Mouse (Mus musculus): ENCODE measurements around the gene Tmem53. TPM values are rescaled to one million over a fixed set of nuclear protein-coding genes. Genes with fewer than 3 reads are reported as not detected.

Gene Tmem53
- total and polyA plus RNA-seq, 3 experiments, result 0.65 to 1.3 TPM; not detected in 1

DNA sequence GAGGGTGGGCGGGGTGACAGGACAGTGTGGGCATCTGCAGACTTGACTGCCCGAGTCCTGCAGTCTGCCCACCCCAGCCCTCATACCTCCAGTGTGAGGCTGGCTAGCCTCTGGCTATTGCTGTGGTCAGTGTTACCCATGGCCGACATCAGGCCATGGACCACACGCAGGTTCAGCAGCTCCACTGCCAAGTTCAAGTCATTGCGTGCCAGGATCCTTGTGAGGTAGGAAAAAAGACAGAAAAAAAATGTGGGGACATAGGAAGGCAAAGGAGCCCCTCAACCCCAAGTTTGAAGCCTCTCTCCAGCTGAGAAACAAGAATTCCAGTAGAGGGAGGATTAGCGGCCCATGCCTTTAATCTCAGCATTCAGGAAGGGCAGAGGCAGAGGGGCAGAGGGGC lies 37.5 kb upstream of the Tmem53 start:
- no peak for TF ChIP-seq TBP (IDR thresholded peaks at IDR 0.05; ENCODE audit: low read depth, low read length)
- TF ChIP-seq SMC3 (IDR thresholded peaks at IDR 0.05; ENCODE audit: low read depth, low read length), result no peak
- TF ChIP-seq MYB (IDR thresholded peaks at IDR 0.05; ENCODE audit: low read depth, low read length), result no peak
- TF ChIP-seq MEF2A (IDR thresholded peaks at IDR 0.05; ENCODE audit: extremely low read depth, insufficient replicate concordance, low read depth, low read length, poor library complexity, severe bottlenecking), result no peak
- Histone ChIP-seq H3K27me3 (ENCODE audit: control insufficient read depth in 1 of 2, insufficient read depth in 2 of 2, low read length in 2 of 2) (no peaks in the 10 kb centered on the region), H3K4me3 (ENCODE audit: control insufficient read depth in 1 of 2, insufficient read depth in 1 of 2, low read depth in 2 of 2, low read length in 2 of 2) (no peak overlapping the region), H3K79me2 (ENCODE audit: control insufficient read depth, insufficient read depth, low read length, poor library complexity) (no peaks in the 10 kb centered on the region), H3K9ac (ENCODE audit: control insufficient read depth, low read depth, low read length, poor library complexity, severe bottlenecking) (no peak overlapping the region), H3K9me3 (replicated peaks; ENCODE audit: insufficient read depth, low read length) (no peaks in the 10 kb centered on the region), H3K4me1 (ENCODE audit: control insufficient read depth in 1 of 2, insufficient read depth in 2 of 2, low read length in 2 of 2) (peaks cover 0 to 11% of the 10 kb centered on the region in 2 experiments; a peak in 3 of 4 replicates), H3K36me3 (ENCODE audit: control insufficient read depth in 1 of 2, insufficient read depth in 2 of 2, low read length in 2 of 2) (peaks cover 0 to 9% of the 10 kb centered on the region in 2 experiments; a peak in 2 of 4 replicates), H3K27ac (ENCODE audit: control insufficient read depth, low read depth, low read length) (no peak overlapping the region)
- DNase-seq (ENCODE audit: low read depth, low spot score), result no peak

GRCm38 (mm10) chr4:117217029-117217428 lies 34.7 kb upstream of the Tmem53 start:
- Histone ChIP-seq H3K9me3 (replicated peaks; ENCODE audit: insufficient read depth, low read length) (no peaks in the 10 kb centered on the region), H3K4me3 (ENCODE audit: control insufficient read depth in 1 of 2, insufficient read depth in 1 of 2, low read depth in 2 of 2, low read length in 2 of 2) (no peak overlapping the region), H3K4me1 (ENCODE audit: control insufficient read depth in 1 of 2, insufficient read depth in 2 of 2, low read length in 2 of 2) (peaks cover 5 to 18% of the 10 kb centered on the region in 2 experiments; a peak in 3 of 4 replicates), H3K9ac (ENCODE audit: control insufficient read depth, low read depth, low read length, poor library complexity, severe bottlenecking) (no peak overlapping the region), H3K36me3 (ENCODE audit: control insufficient read depth in 1 of 2, insufficient read depth in 2 of 2, low read length in 2 of 2) (peaks cover 0 to 16% of the 10 kb centered on the region in 2 experiments; a peak in 2 of 4 replicates), H3K79me2 (ENCODE audit: control insufficient read depth, insufficient read depth, low read length, poor library complexity) (no peaks in the 10 kb centered on the region), H3K27me3 (ENCODE audit: control insufficient read depth in 1 of 2, insufficient read depth in 2 of 2, low read length in 2 of 2) (no peaks in the 10 kb centered on the region), H3K27ac (ENCODE audit: control insufficient read depth, low read depth, low read length) (no peak overlapping the region)
- DNase-seq (ENCODE audit: low read depth, low spot score), result no peak
- TF ChIP-seq ZMIZ1 (IDR thresholded peaks at IDR 0.05; ENCODE audit: low read depth, low read length) (no peak), ELF1 (IDR thresholded peaks at IDR 0.05; ENCODE audit: low read depth, low read length) (no peak), MAFK (IDR thresholded peaks at IDR 0.05; ENCODE audit: borderline replicate concordance, low read depth, low read length) (no peak), MYC (IDR thresholded peaks at IDR 0.05; ENCODE audit: low read depth, low read length) (no peak), SMC3 (IDR thresholded peaks at IDR 0.05; ENCODE audit: low read depth, low read length) (no peak), TAL1 (IDR thresholded peaks at IDR 0.05; ENCODE audit: low read length) (no peak), USF2 (IDR thresholded peaks at IDR 0.05; ENCODE audit: borderline replicate concordance in 1 of 2, insufficient read depth in 1 of 2, low read depth in 1 of 2, low read length in 2 of 2) (no peak), POLR2A (IDR thresholded peaks at IDR 0.05; ENCODE audit: control insufficient read depth in 1 of 2, insufficient read depth in 1 of 2, low read depth in 1 of 2, low read length in 2 of 2, poor library complexity in 1 of 2) (no peak), RAD21 (IDR thresholded peaks at IDR 0.05; ENCODE audit: low read depth, low read length) (no peak), MAX (IDR thresholded peaks at IDR 0.05; ENCODE audit: low read length) (no peak), SIN3A (IDR thresholded peaks at IDR 0.05; ENCODE audit: low read length) (no peak), ZC3H11A (IDR thresholded peaks at IDR 0.05; ENCODE audit: low read depth, low read length) (no peak), CHD2 (IDR thresholded peaks at IDR 0.05; ENCODE audit: low read length) (no peak), MYB (IDR thresholded peaks at IDR 0.05; ENCODE audit: low read depth, low read length) (no peak), POLR2AphosphoS2 (IDR thresholded peaks at IDR 0.05; ENCODE audit: low read length) (no peak), MEF2A (IDR thresholded peaks at IDR 0.05; ENCODE audit: extremely low read depth, insufficient replicate concordance, low read depth, low read length, poor library complexity, severe bottlenecking) (no peak), GABPA (IDR thresholded peaks at IDR 0.05; ENCODE audit: low read depth, low read length) (no peak)
